21 mouse cellular contexts compared by ENCODE assay signal in the genomic region with DNA sequence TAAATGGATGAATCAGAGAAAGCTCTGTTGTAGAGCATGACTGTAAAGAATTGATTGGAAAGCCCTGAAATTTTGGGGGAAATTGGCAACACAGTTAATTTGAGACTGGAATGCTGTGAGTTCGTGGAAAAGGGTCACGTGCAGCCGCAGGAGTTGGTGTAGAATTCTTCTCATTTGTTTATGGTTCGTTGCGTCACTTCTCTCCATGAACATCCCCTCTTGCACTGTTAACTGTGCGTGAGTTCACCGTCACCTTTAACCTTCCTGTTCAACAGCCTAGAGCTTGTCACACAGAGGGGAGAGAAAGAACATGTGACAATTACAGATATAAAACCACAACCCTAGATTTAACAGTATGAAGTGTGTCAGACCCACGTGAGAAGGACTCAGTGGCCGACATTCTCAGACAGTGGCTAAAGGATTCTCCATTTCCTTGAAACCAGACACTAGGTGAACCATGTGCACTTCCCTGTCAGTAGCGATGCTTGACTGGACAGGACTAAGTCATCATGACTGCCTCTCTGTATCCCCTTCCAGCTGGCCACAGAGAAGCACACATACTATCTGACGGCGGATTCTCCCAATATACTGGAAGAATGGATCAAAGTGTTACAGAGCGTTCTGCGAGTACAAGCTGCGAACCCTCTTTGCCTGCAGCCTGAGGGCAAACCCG. TPM values are rescaled to one million over a fixed set of nuclear protein-coding genes. Genes with fewer than 3 reads are reported as not detected.
DNase-seq lines count a peak whose midpoint lies in the region; ATAC-seq lines count a peak whose summit lies in the region.
"Had no signal": no experiment of that assay in that cellular context is flagged by ENCODE, and none has a peak within 500 bp of the region (broad histone marks: within the 10 kb centered on the region; RNA-seq: fewer than 3 reads in every experiment).

No protein-coding gene starts in this region.

- H3K4me2 ChIP-seq in kidney, embryonic 14.5 days (replicated peaks; ENCODE audit: low read depth, low read length) = no peak overlapping the region
- H3K4me2 ChIP-seq: embryonic facial prominence, embryonic 13.5 days; heart, embryonic 11.5 days; heart, embryonic 15.5 days; hindbrain, embryonic 15.5 days had no signal

- H3K27ac ChIP-seq in kidney, embryonic 14.5 days (ENCODE audit: low read depth, low read length) = no peak overlapping the region
- H3K27ac ChIP-seq: embryonic facial prominence, embryonic 13.5 days; heart, embryonic 15.5 days; hindbrain, embryonic 15.5 days had no signal

- 40% methylated on average over 16 of the region's 16 CpGs for WGBS in kidney, embryonic 14.5 days

- H3K9me3 ChIP-seq in kidney, embryonic 14.5 days (ENCODE audit: control insufficient read depth, low read length) = no peaks in the 10 kb centered on the region
- H3K9me3 ChIP-seq: embryonic facial prominence, embryonic 13.5 days; G1E; heart, embryonic 15.5 days; hindbrain, embryonic 15.5 days had no signal

- no peak overlapping the region for H3K9ac ChIP-seq in kidney, embryonic 14.5 days (ENCODE audit: low read depth, low read length)
- H3K9ac ChIP-seq: embryonic facial prominence, embryonic 13.5 days; heart, embryonic 15.5 days; hindbrain, embryonic 15.5 days had no signal

- no peak overlapping the region for H3K4me3 ChIP-seq in kidney, embryonic 14.5 days (ENCODE audit: low read length)
- H3K4me3 ChIP-seq: embryonic facial prominence, embryonic 13.5 days; heart, embryonic 15.5 days; hindbrain, embryonic 15.5 days had no signal

- no peak for DNase-seq in kidney, postnatal 36 days
- DNase-seq in retina, postnatal 1 day = peak; percentile 27
- DNase-seq in retina, embryonic 14.5 days (ENCODE audit: low spot score) = no peak
- DNase-seq in gastrocnemius, postnatal 4 days (ENCODE audit: low spot score in 2 of 2) = no peak
- DNase-seq: adrenal gland, adult 2 months; adrenal gland, postnatal 25 days; cerebellum, adult 18-20 months; cerebellum, adult 9-11 months; cerebellum, postnatal 36 days; gastrocnemius, postnatal 10 days had no signal

- peaks cover 19% of the 10 kb centered on the region for H3K4me1 ChIP-seq in kidney, embryonic 14.5 days (ENCODE audit: control insufficient read depth, insufficient read depth, low read length)
- H3K4me1 ChIP-seq: heart, embryonic 15.5 days; hindbrain, embryonic 15.5 days had no signal

- no peaks in the 10 kb centered on the region for H3K27me3 ChIP-seq in kidney, embryonic 14.5 days (ENCODE audit: control insufficient read depth, insufficient read depth, low read length)
- H3K27me3 ChIP-seq: embryonic facial prominence, embryonic 13.5 days; heart, embryonic 15.5 days; hindbrain, embryonic 15.5 days had no signal

- ATAC-seq in kidney, embryonic 14.5 days (ENCODE audit: low FRiP score, low TSS enrichment) = peak; percentile 40; the same call in 1 of the 2 replicates
- peak; percentile 30 for ATAC-seq in granulocyte monocyte progenitor cell, adult 5-6 weeks (replicated peaks; ENCODE audit: poor library complexity, severe bottlenecking)
- no peak for ATAC-seq in activated CD4-positive, CD25-positive, alpha-beta regulatory T cell, adult 4 months
- ATAC-seq: CD4-positive, CD25-positive, alpha-beta regulatory T cell, adult 4 months; forebrain, embryonic 14.5 days; intestine, embryonic 16.5 days had no signal

- H3K36me3 ChIP-seq in kidney, embryonic 14.5 days (ENCODE audit: control insufficient read depth, insufficient read depth, low read length) = peaks cover 10% of the 10 kb centered on the region; the same call in 1 of the 2 replicates
- H3K36me3 ChIP-seq: G1E; heart, embryonic 15.5 days; hindbrain, embryonic 15.5 days had no signal

RNA-seq across cellular contexts. Expression of a gene that starts 49.5 kb away (rescaled TPM):
- 48.7 and 57.3 TPM in 2 replicates for polyA plus RNA-seq in kidney, embryonic 14.5 days (2014; fragmentation: Nextera tagmentation; extraction: Ambion mirVana)
- total RNA-seq in granulocyte monocyte progenitor cell, adult 5-6 weeks (2014; fragmentation: Nextera tagmentation) = 4.8 and 6.4 TPM in 2 replicates
- 2.3 and 4.2 TPM in 2 replicates for total RNA-seq in granulocyte monocyte progenitor cell, adult 5-6 weeks (2017)
- polyA plus RNA-seq in activated CD4-positive, CD25-positive, alpha-beta regulatory T cell, adult 4 months (2017; shearing (Covaris generic)) = under 1 TPM; 0.65 to 0.97 TPM
- total RNA-seq in gastrocnemius, postnatal 4 days (2021) = 1 to 10 TPM; 6.8 TPM
- total RNA-seq: G1E had no signal
- polyA plus RNA-seq: G1E had no signal
